Mouse (Mus musculus): Measurements from ENCODE around the gene Ccnyl1. TPM values are rescaled to one million over a fixed set of nuclear protein-coding genes. Genes with fewer than 3 reads are reported as not detected.
"Not testable (repeated sequence)": the region's sequence is repeated elsewhere in the genome, so short reads cannot be mapped to it uniquely, and the experiment has no call there.

Gene Ccnyl1
- 10 to 100 TPM; 21.9 to 27.4 TPM for total RNA-seq (2021)
- long read RNA-seq, experiment 1, transcript Ccnyl1-201 (10 exons, 2,923 nt) = major isoform, 15 of 18 reads
- long read RNA-seq, experiment 1, partial matches to known transcripts = 1 of 18 reads
- long read RNA-seq, experiment 1, other reads (novel, unspliced or antisense) = 2 of 18 reads
- long read RNA-seq, experiment 2, transcript Ccnyl1-201 (10 exons, 2,923 nt) = major isoform, 19 of 24 reads
- long read RNA-seq, experiment 2, partial matches to known transcripts = 3 of 24 reads
- long read RNA-seq, experiment 2, other reads (novel, unspliced or antisense) = 2 of 24 reads

DNA sequence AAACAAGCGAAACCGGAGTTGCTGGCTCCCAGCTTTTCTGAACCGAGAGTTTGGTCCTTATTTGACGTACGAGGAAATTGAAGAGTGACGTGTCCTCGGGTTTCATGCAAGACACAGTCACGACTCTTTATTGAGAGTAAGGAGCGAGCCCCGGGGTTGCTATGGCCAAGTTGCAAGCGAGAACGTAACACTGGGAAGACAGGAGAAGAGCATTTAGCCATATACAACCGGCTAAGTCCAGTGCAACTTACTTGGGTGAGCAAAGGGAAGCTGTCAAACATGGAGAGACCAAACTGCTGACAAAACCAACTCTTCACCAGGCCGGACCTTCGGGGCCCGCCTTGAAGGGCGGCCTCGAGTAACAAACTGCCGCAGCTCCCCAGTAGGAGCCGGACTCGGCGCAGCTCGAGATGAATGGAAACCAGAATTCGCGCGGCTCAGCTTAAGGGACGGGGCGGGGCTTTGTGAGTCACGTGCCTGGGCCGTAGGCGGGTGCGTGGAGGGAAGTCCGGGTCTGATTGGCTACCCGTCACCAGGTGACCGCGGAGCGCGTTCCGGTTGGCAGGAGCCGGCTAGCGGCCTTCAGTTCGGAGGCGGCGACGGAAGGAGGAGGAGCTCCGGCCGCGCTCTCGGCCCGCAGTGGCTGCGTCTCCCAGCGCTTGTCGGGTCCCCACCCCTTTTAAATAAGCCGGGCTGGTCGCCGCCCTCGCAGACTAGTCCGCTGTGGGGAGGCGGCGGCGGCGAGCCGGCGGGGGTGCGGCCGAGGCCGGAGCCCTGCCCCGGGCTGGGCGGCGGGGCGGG is at the start of gene Ccnyl1:
Gene Ccnyl1 (plus strand): TSS at position 243 of the 801 bp plus-strand sequence.
- peak; percentile 93 to 98 for DNase-seq (ENCODE audit: low spot score in 2 of 2)

DNA sequence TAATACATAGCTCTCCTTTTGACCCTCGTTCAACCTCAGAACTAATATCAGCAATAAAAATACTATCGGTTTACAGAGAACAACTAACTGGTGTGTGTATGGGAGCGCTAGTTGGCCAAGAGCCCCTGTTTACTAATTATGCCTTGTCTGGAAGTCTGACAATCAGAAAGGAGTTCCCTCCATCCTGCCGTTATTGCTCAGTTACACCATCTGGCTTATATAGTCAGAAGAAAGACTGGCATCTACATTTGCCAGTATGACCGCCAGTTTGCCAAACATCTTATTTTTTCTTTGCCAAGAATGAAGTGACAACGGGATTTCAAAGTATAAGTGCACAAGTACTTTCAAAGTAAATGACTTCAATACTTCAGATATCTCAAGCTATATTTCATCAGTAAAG is 49.2 kb upstream of the Ccnyl1 start:
- no peak for DNase-seq (ENCODE audit: low spot score in 2 of 2)

DNA sequence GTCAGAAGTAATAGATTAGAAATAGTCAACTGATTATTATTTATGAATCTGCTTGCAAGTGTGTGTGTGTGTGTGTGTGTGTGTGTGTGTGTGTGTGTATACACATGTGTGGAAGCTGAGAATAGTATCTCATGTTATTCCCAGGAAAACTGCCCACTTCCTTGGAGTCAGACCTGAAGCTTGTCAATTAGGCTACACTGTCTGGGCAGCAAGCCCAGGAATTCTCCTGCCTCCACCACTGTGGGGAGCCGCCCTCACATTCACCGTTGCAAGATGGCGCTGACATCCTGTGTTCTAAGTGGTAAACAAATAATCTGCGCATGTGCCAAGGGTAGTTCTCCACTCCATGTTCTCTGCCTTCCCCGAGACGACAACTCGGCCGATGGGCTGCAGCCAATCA is 47.7 kb upstream of the Ccnyl1 start:
- DNase-seq (ENCODE audit: low spot score in 2 of 2) = not testable (repeated sequence)

DNA sequence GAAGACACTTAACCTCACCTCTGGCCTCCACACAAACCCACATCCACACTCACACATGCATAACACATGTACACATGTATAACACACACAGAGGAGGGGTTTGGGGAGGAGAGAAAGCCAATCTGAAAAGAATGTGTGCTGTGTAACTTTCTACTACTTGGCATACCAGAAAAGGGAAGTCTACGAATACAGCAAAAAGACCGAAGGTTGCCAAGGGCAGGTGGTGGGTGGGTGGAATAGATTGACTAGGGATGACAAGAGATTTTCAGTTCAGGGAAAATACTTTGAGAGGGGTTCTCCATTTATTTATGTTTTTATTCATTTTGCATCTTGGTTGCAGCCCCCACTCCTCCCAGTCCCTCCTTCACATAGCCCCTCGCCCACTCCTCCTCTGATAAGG is 45.7 kb upstream of the Ccnyl1 start:
- no peak for DNase-seq (ENCODE audit: low spot score in 2 of 2)

DNA sequence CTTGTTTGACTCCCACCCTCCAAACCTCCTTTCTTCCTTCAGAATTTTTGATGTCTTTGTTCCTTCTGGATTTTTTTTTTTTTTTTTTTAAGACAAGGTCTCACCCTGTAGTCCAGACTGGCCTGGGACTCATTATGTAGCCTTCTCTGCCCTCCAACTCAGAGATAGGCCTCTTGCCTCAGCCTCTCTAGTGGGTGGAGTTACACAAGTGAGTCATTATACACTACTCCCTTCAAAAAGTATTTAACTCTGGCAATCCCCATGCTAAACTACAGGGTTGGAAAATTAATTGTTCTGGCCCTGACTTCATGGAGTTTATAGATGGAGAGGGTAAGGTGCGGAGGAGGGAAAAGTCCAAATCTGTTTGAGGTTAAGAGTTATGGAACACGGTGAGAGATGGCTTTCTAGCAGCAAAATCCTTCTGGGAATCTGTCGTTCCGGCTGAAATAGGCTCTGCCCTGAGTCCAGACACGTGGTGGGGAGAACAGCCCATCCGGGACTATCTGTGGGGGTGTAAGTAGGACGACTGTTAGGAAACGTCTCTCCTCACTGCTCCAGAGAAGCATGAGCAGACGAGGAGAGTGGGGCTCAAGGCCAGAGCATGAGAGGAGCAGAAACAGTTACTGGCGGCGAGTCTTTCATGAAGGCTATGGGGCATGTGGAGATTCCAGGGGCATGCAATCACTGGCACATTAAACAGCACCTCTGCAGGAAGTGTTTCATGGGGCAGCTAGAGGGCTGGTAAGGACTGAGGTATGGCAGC is 40.7 kb upstream of the Ccnyl1 start:
- DNase-seq (ENCODE audit: low spot score in 2 of 2) = no peak

DNA sequence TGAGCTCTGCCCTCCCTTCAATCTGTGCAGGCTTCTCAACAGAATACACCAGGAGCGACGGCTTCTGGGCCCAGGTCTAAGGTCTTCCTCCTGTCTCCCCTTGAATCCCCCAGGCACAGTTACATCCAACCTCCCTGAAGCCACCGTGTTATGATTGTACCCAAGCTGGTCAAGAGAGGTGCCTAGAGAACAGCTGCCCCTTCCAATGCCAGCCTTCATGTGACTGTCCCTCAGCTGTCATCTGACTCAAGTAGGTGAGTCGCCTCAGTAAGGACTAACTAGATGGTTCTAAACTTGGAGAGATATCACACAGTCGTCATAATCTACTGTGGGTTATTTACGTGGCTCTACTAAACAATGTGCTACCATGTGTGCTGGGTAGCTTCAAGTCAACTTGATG is 36.6 kb upstream of the Ccnyl1 start:
- DNase-seq (ENCODE audit: low spot score in 2 of 2) = no peak

DNA sequence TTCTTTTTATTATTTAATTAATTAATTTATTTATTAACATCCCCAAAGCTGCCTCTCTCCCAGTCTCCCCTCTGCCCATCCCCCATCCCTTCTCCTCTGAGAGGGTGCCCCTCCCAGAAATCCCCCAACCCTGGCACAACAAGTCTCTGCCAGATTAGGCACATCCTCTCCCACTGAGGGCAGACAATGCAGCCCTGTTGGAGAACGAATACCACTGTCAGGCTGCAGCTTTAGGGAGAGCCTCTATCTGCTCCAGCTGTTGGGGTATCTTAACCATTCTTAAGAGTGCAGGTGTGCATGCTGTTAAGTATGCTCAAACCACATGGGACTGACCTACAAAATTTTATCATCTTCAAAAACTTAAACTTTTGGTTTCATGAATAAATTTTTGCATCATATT is 34.8 kb upstream of the Ccnyl1 start:
- no peak for DNase-seq (ENCODE audit: low spot score in 2 of 2)

DNA sequence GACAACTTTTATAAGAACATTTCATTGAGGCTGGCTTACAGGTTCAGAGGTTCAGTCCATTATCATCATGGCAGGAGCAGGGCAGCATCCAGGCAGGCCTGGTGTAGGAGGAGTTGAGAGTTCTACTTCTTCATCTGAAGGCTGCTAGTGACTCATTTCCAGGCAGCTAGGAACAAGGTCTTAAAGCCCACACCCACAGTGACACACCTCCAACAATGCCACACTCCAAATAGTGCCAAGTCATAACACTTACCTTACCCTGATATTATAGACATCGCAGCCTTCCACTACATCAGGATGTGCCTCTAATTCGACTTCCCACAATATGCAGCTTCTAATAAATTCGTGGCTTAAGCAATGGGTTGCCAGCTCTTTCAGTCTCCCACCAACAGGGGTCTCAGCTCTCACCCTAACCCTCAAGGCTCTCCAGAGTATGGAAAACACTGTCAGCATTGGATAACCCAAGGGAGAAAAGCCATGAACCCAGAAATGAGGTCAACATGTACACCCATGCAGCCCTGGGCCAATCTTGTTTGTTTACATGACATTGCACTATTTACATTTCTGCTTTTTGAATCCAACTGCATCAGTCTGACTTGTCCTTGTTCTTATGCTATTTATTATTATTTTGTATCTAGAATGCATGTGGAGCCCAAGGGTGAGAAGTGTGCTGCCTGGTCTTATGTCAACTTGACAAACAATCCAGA is 33.7 kb upstream of the Ccnyl1 start:
- DNase-seq (ENCODE audit: low spot score in 2 of 2) = no peak

DNA sequence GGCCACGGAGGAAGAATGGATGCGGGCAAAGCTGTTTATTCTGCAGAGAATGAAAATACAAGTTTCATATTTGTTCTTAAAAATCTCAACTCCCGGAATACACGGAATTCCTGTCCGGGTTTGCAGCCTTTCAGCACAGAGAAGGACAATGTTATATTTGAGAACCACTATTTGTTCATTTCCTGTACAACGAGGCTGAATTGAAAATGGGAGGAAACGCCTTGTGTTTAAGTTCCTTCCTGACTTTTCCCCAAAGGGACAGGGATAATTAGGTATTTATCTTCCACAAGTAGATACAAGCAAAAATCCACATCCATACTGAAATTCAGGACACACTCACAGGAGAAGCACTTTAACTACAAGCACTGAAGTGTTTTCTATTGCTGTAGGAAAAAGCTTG is 31.4 kb upstream of the Ccnyl1 start:
- no peak for DNase-seq (ENCODE audit: low spot score in 2 of 2)

DNA sequence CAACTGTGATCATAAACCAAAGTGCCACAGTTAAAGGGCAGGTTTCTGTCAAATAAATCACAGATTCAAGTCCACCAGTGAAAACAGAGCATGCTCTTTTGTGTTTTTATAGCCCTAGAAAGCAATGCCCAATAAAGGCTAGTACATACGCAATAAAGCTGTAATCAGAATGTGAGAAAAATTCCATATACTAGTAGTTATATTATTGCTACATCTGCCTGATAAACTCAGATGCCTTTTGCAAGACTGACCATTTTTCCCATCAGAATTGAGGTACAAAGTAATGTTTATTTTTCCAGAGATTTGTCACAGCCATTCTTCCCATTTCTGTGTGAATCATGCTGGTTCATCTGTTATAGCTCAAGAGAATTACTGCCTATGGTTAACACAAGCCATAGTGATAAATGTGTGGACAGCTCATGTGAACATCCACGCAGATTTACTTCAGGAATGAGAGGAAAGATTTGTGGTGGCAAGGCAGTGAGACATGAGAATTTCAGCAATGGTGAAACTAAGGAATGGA is 23.1 kb upstream of the Ccnyl1 start:
- no peak for DNase-seq (ENCODE audit: low spot score in 2 of 2)

DNA sequence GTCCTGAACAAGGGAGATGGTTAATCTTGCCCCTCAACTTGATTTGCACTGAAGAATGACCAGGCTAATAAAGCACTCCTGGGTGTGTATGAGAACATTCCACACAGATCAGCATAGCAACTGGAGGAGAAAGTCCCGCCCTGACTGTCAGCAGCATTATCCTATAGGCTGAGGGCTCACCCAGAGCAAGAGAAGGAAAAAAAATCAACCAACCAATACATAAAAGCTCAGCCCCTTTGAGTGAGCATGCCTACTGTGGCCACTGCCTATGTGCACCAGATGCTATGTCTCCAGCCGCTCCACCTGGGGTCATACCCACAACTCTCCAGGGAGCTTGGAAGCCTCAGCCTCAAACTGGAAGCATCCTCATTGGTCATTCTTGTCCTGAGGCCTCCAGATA is 20.8 kb upstream of the Ccnyl1 start:
- no peak for DNase-seq (ENCODE audit: low spot score in 2 of 2)

DNA sequence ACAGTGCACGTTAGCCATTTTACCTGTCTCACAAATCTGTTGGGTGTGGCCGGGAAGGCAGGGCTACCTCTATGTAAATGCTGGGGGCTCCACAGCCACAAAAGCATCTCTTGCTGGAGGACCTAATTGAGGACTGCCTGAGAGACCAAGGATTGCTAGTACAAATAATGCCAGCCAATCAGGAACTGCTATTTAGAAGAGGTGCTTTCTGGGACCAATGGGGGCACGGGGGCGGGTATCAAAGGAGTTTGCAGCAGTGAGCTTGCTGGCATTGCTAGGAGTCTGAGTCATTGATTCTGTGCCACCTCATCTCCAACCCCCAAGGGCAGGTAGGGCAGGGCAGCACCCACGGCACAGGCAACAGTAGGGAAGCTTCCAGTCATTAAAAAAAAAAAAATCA is 16.3 kb upstream of the Ccnyl1 start:
- DNase-seq (ENCODE audit: low spot score in 2 of 2) = no peak

DNA sequence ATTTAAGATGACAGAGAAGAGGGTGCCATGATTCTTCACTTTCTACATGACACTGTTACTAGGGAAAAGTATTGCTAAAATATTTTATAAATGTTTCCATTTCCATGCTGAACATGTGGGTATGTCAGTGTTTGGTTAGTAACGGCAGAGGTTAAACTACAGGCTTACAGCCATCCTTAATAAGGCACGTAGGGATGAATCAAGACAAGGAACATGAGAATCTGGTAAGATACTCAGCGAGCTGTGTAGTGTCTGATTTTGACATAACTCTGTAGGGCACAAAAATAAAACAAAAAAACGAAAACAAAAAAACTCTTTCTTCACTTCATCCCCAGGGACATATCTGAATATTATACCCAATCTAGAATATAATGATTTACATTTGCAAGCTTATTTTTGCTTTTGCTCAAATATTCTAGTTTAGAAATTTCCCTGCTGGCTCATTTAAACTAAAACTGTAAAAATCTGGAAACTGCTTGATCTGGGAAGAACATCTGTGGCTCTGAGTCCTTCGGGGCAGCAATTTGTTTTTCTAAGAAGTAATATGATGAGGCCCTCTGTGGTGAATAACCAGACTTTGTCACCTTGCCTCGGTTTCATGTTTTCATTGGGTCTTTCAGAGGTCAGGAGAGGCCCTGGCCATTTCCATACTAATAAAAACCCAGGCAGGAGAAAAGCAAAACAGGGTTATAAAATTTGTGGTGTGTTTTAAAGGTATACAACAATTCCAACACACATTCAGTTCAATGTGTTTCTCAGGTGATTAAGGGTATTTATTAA is 14.0 kb upstream of the Ccnyl1 start:
- no peak for DNase-seq (ENCODE audit: low spot score in 2 of 2)

DNA sequence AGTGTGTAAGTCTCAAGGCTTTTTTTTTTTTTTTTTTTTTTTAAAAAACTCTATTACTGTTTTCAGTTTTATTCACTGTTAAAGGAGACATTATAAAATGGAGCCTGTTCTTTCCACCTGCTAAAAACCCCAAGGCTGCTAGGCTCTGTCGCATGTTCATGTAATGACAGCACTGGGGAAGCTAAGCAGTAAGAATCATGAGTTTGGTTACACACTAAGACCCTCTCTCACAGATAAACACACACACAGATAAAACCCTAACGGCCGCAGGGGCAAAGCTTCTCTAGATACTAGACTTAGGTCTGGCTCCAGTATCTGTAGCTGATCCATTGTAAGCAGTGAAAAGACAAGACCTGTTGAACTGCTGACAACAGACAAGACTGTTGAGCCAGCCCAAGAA is 8.8 kb upstream of the Ccnyl1 start:
- no peak for DNase-seq (ENCODE audit: low spot score in 2 of 2)

DNA sequence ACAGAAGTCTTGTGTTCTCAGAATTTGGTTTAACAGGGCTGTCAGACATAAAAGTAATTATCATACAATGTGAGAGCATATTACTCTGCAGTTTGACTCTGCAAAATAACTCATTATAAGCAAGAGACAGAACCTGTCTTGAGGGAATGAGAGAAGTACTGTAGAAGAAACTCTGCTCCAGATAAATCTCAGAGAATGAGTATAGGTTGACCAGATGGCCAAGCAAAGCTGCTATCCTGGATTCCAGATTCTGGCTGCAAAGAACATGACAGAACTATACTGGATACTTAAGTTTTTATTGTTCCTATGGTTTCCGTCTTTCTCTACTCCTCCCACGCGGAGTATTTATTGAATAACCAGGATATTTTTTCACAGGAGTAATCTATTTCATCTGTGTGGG is 7.2 kb upstream of the Ccnyl1 start:
- no peak for DNase-seq (ENCODE audit: low spot score in 2 of 2)

DNA sequence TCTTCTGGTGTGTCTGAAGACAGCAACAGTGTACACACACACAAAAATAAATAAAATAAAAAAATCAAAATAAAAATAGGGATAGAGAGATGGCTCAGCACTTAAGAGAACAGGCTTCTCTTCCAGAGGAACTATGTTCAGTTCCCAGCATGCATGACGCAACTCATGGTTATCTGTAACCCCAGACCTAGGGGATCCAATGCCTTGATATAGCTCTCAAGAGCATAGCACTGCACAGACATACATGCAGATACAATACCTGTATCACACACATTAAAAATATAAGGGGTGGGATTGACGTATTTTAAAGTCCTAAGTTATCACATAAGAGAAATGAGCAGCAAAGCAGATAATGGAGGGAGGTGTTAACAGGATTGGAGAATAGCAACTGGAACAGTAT is 5.8 kb upstream of the Ccnyl1 start:
- DNase-seq (ENCODE audit: low spot score in 2 of 2) = no peak

DNA sequence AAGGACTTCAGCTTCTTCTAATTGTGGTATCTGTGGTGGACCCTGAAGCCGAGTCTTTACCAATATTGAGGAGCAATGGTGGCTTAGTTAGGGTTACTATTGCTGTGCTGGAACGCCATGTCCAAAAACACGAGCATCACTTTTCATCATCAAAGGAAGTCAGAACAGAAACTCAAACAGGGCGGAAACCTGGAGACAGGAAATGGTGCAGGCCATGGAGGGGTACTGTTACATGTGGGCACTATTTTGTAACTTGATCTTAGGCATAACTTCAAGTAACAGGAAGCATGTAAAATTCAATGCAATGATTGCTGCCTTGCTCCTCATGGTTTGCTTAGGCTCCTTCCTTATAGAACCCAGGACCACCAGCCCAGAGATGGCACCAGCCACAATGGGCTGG is 2.2 kb upstream of the Ccnyl1 start:
- no peak for DNase-seq (ENCODE audit: low spot score in 2 of 2)

DNA sequence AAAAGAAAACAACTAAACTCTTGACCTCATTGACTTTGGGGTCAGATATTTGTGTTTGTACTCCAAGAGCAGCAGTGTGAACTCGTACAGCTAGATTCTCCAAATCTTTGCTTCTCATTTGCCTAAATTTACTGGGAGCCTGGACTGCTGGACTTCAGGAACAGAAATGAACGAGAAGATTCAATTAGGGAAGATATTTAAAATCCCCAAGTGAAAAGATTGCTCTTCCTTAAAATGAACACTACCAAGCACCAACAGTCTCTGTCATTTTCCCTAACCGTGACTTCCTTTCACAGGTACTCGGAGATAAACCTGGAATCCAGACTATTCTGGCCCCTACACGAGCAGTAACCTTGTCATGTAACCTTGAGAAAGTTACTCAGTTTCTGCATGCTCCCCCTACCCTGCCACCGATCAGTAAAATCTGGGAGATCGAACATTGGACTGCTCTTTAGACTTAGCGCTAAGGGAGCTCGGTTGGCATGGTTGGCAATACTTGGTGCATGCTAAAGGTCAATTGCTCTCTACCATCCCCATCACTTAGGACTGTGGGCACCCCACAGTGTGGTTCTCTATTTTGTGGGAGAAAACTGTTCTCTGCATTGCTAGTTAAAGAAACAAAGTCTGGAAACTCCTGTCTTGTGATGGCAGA is 568 bp upstream of the Ccnyl1 start:
- no peak for DNase-seq (ENCODE audit: low spot score in 2 of 2)

DNA sequence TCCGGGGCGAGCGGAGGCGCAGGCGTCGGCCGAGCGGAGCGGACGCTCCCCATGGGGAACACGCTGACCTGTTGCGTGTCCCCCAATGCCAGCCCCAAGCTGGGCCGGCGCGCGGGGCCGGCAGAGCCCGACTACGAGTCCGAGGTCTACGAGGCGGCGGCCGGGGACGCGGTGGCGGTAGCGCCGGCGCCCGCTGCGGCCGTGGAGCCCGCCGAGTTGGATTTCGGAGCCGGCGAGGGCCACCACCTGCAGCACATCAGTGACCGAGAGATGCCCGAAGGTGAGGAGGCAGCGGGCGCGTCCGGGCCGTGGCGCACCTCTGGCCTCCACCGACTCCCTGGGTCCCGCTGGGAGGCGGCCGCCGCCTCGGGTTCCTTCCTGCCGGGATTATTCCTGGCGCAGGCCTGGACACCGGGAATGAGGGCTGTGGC is 881 bp downstream of the Ccnyl1 start:
- peak in 1 of 2 experiments; percentile 47 for DNase-seq (ENCODE audit: low spot score in 2 of 2)

DNA sequence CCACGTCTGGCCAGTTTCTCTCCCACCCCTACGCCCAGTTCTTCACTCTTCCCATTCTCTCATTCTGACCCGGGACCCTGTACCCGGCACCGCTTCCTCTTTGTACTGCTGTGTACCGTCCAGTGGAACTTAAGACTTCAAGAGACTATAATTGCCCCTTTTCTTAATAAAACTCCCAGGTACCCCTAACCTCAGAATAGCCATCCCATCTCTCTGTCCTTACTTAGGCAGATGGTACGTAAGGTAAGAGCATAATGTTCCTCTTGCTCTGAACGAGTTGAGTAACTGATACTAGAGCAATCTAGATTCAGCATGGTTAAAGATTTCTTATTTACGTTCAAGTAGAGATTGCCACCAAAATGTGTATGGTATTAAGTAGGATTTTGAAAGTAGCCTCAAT is 1.3 kb downstream of the Ccnyl1 start:
- no peak for DNase-seq (ENCODE audit: low spot score in 2 of 2)
